Mouse (Mus musculus) MEL (cell line): ENCODE measurements at regions not wholly inside any gene's neighbourhood (a gene's known extent, or its start where the extent isn't known, plus 50 kb on each side); places are given as distances from the start of the nearest gene placed in this dataset.

Experiments
- CTCF ChIP-seq, 3 experiments: IDR thresholded peaks in 2 of 3; conservative IDR thresholded peaks in 1 of 3; 2 replicates each; pipeline ENCODE4 v1.5.1; 2011 to 2012; ENCODE audit warnings: low read length in 3 of 3, low read depth in 2 of 3, mild to moderate bottlenecking in 2 of 3, improper control_type of control experiment in 1 of 3, inconsistent platforms in 1 of 3, mixed read lengths in 1 of 3, moderate library complexity in 1 of 3; ENCODE audit not compliant: control insufficient read depth in 1 of 3, insufficient read depth in 1 of 3, poor library complexity in 1 of 3, severe bottlenecking in 1 of 3
- ETS1 ChIP-seq: IDR thresholded peaks from 2 replicates; pipeline ENCODE4 v1.6.1; 2012; ENCODE audit warnings: low read depth, mild to moderate bottlenecking, inconsistent platforms, low read length, improper control_type of control experiment, moderate library complexity
- MAX ChIP-seq: IDR thresholded peaks from 2 replicates; pipeline ENCODE4 v1.6.1; 2011; ENCODE audit warnings: low read length, improper control_type of control experiment
- MXI1 ChIP-seq: IDR thresholded peaks from 2 replicates; pipeline ENCODE4 v1.6.1; 2011; ENCODE audit warnings: mild to moderate bottlenecking, low read depth, low read length, improper control_type of control experiment
- TBP ChIP-seq: IDR thresholded peaks from 2 replicates; pipeline ENCODE4 v1.8.0; 2011; ENCODE audit warnings: low read depth, low read length, improper control_type of control experiment
- ZNF384 ChIP-seq: IDR thresholded peaks from 2 replicates; pipeline ENCODE4 v1.6.1; 2012; ENCODE audit warnings: low read depth, mild to moderate bottlenecking, inconsistent platforms, low read length, improper control_type of control experiment

DNA sequence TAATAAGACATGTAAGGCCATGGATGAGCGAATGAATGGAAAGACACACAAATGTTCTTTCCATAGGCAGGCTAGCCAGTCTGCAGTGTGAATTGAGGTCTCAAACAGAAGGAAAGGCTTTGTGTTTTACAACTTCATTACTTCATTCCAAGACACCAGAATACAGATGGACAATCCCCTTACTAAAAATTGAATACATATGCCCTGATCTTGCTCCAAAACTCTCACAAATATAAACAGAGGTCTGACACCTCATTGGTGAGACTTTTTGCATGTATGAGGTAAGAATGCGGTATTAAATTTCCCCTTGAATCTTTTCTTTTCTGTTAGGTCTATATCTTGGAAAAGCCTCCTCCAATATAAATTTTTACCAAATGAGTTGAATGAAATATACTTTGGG is 363.3 kb downstream of the Galc start:
- TF ChIP-seq MXI1 = no peak
- TF ChIP-seq ZNF384 = no peak
- no peak for TF ChIP-seq MAX
- no peak for TF ChIP-seq CTCF (IDR thresholded peaks at IDR 0.05 in 2 of 3, conservative IDR thresholded peaks at IDR 0.05 in 1 of 3; ENCODE audit: control insufficient read depth in 1 of 3, insufficient read depth in 1 of 3, low read depth in 2 of 3, low read length in 3 of 3, poor library complexity in 1 of 3, severe bottlenecking in 1 of 3)
- TF ChIP-seq ETS1 = no peak
- TF ChIP-seq TBP = no peak
